Mouse (Mus musculus) liver, embryonic 11.5 days (tissue): ENCODE data around the gene Lrrc4b. TPM values are rescaled to one million over a fixed set of nuclear protein-coding genes. Genes with fewer than 3 reads are reported as not detected.

Experiments
- ATAC-seq: fragments of 200-750 bp; cut with Nextera tagmentation; replicated peaks from 2 replicates; pipeline ENCODE4 v1.8.0; 2017; ENCODE audit warnings: moderate number of reproducible peaks, mild to moderate bottlenecking, moderate TSS enrichment, moderate library complexity; ENCODE audit not compliant: low FRiP score
- DNase-seq: peaks from one replicate; pipeline ENCODE4 v3.0.0-alpha.2; 2017; ENCODE audit warnings: low spot score
- H3K27ac ChIP-seq: fragments of 300-500 bp; sonication (generic); 2 replicates; pipeline ENCODE4 v1.5.1; 2014; ENCODE audit warnings: mild to moderate bottlenecking, low read depth, low read length, control low read depth
- H3K27me3 ChIP-seq: fragments of 300-500 bp; sonication (generic); replicated peaks from 2 replicates; pipeline ENCODE4 v1.6.1; 2014; ENCODE audit warnings: low read length, mixed read lengths; ENCODE audit not compliant: control insufficient read depth, insufficient read depth
- H3K36me3 ChIP-seq: fragments of 300-500 bp; sonication (generic); 2 replicates; pipeline ENCODE4 v1.6.1; 2014; ENCODE audit warnings: mild to moderate bottlenecking, low read length, moderate library complexity, mixed read lengths; ENCODE audit not compliant: control insufficient read depth, insufficient read depth
- H3K4me1 ChIP-seq: fragments of 300-500 bp; sonication (generic); replicated peaks from 2 replicates; pipeline ENCODE4 v1.6.1; 2014; ENCODE audit warnings: low read length, mixed read lengths; ENCODE audit not compliant: control insufficient read depth, insufficient read depth
- H3K4me2 ChIP-seq: fragments of 300-500 bp; sonication (generic); 2 replicates; pipeline ENCODE4 v1.6.1; 2014; ENCODE audit warnings: mild to moderate bottlenecking, control low read depth, moderate library complexity
- H3K4me3 ChIP-seq: fragments of 300-500 bp; sonication (generic); 2 replicates; pipeline ENCODE4 v1.5.1; 2014; ENCODE audit warnings: low read depth, low read length, control low read depth
- H3K9ac ChIP-seq: fragments of 300-500 bp; sonication (generic); 2 replicates; pipeline ENCODE4 v1.6.1; 2014; ENCODE audit warnings: low read depth, low read length, control low read depth
- H3K9me3 ChIP-seq: fragments of 300-500 bp; sonication (generic); 2 replicates; pipeline ENCODE4 v1.6.1; 2016; ENCODE audit warnings: low read length, inconsistent platforms, mixed read lengths; ENCODE audit not compliant: control insufficient read depth
- WGBS: fragments of 180-500 bp; shearing (Covaris S2); extraction: QIAGEN DNeasy Blood & Tissue Kit; methylation state at CpG from one replicate; pipeline ENCODE4 v1.1.7; 2014; 5-methylcytosine and 5-hydroxymethylcytosine counted together
- polyA plus RNA-seq: library from polyadenylated mRNA; unstranded; fragments of >200 nt; fragmentation: Nextera tagmentation; extraction: Ambion mirVana; gene quantifications from 2 replicates; pipeline ENCODE4 v1.2.1, GENCODE M21; 2014

The Lrrc4b gene
- polyA plus RNA-seq, 1 experiment from 2014 or later = 0.52 TPM

DNA sequence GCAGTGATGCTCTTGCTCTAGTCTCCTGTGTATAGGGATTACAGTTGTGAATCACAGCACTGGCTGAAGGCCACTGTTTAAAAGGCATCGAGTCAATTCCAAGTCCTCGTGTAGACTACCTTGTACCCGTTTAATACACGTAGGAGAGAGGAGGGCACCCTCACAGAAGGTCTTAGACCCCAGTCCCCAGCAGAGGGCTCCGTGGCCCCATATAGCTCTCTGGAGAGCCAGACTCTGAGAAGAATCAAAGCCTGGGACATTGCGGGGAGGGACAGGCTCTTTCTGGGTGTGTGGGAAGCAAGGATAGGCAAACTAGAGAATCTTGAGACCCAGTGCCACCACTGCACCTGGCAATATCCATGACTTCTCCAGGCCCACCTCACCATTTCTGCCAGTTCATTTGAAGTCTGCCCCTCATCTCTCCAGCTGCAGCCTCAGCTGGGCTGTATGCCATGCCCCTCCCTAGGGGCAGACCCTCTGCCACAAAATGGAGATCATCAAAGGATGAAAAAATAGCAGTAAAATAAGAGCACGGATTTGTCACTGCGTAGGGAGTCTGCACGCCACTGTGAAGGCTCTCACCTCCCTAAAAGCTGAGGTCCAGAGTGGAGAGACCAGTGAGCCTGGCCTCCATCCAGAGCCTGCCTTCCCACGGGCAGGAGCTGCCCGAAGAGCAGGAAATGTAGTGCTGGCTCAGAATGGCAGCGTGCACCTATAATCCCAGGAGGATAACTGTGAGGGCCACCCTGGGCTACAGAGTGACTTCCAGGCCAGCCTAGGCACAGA lies 17.4 kb downstream of the Lrrc4b start:
- H3K27ac ChIP-seq = no peak overlapping the region

DNA sequence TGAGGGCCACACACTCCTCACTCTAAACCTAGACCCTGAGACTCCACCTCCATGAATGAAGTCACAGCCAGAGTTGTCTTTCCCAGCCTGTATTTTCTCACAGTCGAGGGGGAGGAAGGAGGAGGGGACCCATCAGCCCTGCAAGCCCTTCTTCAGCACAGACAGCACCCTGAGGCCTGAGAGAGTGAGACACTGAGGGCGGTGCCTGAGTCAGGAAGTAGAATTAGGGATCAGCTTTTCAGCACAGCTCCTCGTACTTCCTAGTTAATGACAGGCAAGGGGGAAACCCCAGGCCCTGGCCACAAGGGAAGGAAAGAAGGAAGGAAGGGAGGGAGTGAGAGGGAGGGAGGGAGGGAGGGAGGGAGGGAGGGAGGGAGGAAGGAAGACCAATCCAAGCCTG lies 24.4 kb downstream of the Lrrc4b start:
- ATAC-seq = no peak; the same call in 1 of the 2 replicates
- no peaks in the 10 kb centered on the region for H3K9me3 ChIP-seq
- H3K4me1 ChIP-seq = no peaks in the 10 kb centered on the region
- no peak overlapping the region for H3K27ac ChIP-seq
- H3K9ac ChIP-seq = no peak overlapping the region
- peaks cover 12% of the 10 kb centered on the region for H3K27me3 ChIP-seq
- H3K36me3 ChIP-seq = no peaks in the 10 kb centered on the region
- DNase-seq = no peak
- 7% methylated on average over 3 of the region's 3 CpGs for WGBS
- no peak overlapping the region for H3K4me3 ChIP-seq
- H3K4me2 ChIP-seq = no peak overlapping the region

More for the DNA sequence above, 17.4 kb downstream of the Lrrc4b start:
- no peak overlapping the region for H3K4me3 ChIP-seq
- H3K9ac ChIP-seq = no peak overlapping the region
- 44% methylated on average over 12 of the region's 12 CpGs for WGBS
- ATAC-seq (no peak), DNase-seq (no peak)
- H3K4me1 ChIP-seq = no peaks in the 10 kb centered on the region
- peaks cover 70% of the 10 kb centered on the region for H3K27me3 ChIP-seq
- no peak overlapping the region for H3K4me2 ChIP-seq
- H3K36me3 ChIP-seq = no peaks in the 10 kb centered on the region
- H3K9me3 ChIP-seq = no peaks in the 10 kb centered on the region

DNA sequence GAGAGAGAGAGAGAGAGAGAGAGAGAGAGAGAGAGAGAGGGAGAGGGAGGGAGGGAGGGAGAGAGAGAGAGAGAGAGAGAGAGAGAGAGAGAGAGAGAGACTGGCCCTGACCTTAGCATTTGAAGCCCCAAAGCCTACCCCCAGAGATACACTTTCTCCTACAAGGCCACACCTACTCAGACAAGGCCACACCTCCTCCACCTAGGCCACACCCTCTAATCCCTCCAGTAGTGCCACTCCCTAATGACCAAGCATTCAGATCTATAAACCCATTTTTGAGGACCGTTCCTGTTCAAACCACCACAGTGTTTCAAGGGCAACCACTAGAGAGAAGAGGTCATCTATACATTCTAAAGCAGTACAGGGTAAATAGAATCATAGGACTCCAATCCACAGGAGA lies 27.5 kb downstream of the Lrrc4b start:
- ATAC-seq (peak; percentile 56; the same call in 1 of the 2 replicates), DNase-seq (no peak)
- H3K36me3 ChIP-seq = no peaks in the 10 kb centered on the region
- no peak overlapping the region for H3K4me3 ChIP-seq
- H3K4me1 ChIP-seq = no peaks in the 10 kb centered on the region
- no peak overlapping the region for H3K4me2 ChIP-seq
- no peaks in the 10 kb centered on the region for H3K9me3 ChIP-seq
- H3K27me3 ChIP-seq = peaks cover 30% of the 10 kb centered on the region
- 80% methylated on average over 1 of the region's 1 CpGs for WGBS
- no peak overlapping the region for H3K9ac ChIP-seq
- no peak overlapping the region for H3K27ac ChIP-seq

DNA sequence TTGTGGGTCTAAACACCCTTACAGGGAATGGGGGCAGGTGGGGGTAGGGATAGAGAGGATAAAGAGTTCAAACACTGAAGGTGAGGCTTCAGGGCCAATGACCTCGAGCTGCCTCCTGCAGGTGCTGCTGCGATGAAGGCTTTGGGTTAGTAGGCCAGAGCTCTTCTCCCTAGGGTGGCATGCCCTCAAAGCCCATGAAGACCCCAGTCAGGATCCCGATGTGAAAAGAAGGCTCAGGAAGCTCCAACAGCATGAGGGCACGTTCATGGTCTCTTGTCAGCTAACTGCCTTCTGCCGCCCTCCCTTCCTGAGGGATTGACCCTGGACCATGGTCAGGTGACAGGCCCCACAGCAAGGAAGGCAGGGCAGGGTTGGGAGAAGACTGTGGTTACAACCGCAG lies 31.2 kb downstream of the Lrrc4b start:
- ATAC-seq = no peak
- Histone ChIP-seq H3K4me2 (no peak overlapping the region), H3K9ac (no peak overlapping the region), H3K36me3 (no peaks in the 10 kb centered on the region), H3K27me3 (peaks cover 63% of the 10 kb centered on the region), H3K9me3 (no peaks in the 10 kb centered on the region), H3K27ac (no peak overlapping the region), H3K4me1 (peaks cover 5% of the 10 kb centered on the region; the same call in 1 of the 2 replicates), H3K4me3 (no peak overlapping the region)
- WGBS = 62% methylated on average over 6 of the region's 6 CpGs
- no peak for DNase-seq

GRCm38 (mm10) chr7:44460767-44461502 lies 32.1 kb downstream of the Lrrc4b start:
- H3K27ac ChIP-seq = no peak overlapping the region
- peaks cover 63% of the 10 kb centered on the region for H3K27me3 ChIP-seq
- ATAC-seq (no peak), DNase-seq (peak; percentile 32)
- no peak overlapping the region for H3K4me2 ChIP-seq
- H3K9ac ChIP-seq = no peak overlapping the region
- H3K9me3 ChIP-seq = no peaks in the 10 kb centered on the region
- H3K36me3 ChIP-seq = no peaks in the 10 kb centered on the region
- H3K4me1 ChIP-seq = peaks cover 5% of the 10 kb centered on the region; the same call in 1 of the 2 replicates
- H3K4me3 ChIP-seq = no peak overlapping the region
- 63% methylated on average over 31 of the region's 31 CpGs for WGBS

DNA sequence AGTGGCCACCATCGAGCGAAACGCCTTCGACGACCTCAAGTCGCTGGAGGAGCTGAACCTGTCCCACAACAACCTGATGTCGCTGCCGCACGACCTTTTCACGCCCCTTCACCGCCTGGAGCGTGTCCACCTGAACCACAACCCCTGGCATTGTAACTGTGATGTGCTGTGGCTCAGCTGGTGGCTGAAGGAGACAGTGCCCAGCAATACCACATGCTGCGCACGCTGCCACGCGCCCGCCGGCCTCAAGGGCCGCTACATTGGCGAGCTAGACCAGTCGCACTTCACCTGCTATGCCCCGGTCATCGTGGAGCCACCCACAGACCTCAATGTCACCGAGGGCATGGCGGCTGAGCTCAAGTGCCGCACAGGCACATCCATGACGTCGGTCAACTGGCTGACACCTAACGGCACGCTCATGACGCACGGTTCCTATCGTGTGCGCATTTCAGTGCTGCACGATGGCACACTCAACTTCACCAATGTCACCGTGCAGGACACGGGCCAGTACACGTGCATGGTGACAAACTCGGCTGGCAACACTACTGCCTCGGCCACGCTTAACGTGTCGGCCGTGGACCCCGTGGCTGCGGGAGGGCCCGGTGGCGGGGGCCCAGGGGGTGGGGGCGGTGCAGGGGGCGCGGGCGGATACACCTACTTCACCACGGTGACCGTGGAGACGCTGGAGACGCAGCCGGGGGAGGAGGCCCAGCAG lies 32.8 kb downstream of the Lrrc4b start:
- no peak for ATAC-seq
- 44% methylated on average over 57 of the region's 57 CpGs for WGBS
- Histone ChIP-seq H3K4me3 (no peak overlapping the region), H3K9me3 (no peaks in the 10 kb centered on the region), H3K36me3 (no peaks in the 10 kb centered on the region), H3K27me3 (peaks cover 63% of the 10 kb centered on the region), H3K27ac (no peak overlapping the region), H3K4me1 (peaks cover 5% of the 10 kb centered on the region; the same call in 1 of the 2 replicates), H3K9ac (no peak overlapping the region), H3K4me2 (no peak overlapping the region)
- DNase-seq = peak; percentile 32

GRCm38 (mm10) chr7:44462218-44463055 lies 33.6 kb downstream of the Lrrc4b start:
- WGBS = 12% methylated on average over 77 of the region's 77 CpGs
- Histone ChIP-seq H3K4me2 (peak overlapping the region; percentile 13; the same call in 1 of the 2 replicates), H3K4me3 (peak overlapping the region; percentile 16; the same call in 1 of the 2 replicates), H3K9me3 (no peaks in the 10 kb centered on the region), H3K27ac (no peak overlapping the region), H3K36me3 (no peaks in the 10 kb centered on the region), H3K4me1 (peaks cover 8% of the 10 kb centered on the region), H3K27me3 (peaks cover 58% of the 10 kb centered on the region), H3K9ac (no peak overlapping the region)
- no peak for ATAC-seq
- peak; percentile 65 for DNase-seq

GRCm38 (mm10) chr7:44463056-44463425 lies 34.2 kb downstream of the Lrrc4b start:
- H3K9ac ChIP-seq = no peak overlapping the region
- H3K9me3 ChIP-seq = no peaks in the 10 kb centered on the region
- no peak overlapping the region for H3K4me2 ChIP-seq
- H3K36me3 ChIP-seq = no peaks in the 10 kb centered on the region
- H3K4me1 ChIP-seq = peaks cover 8% of the 10 kb centered on the region
- DNase-seq (no peak), ATAC-seq (no peak)
- no peak overlapping the region for H3K4me3 ChIP-seq
- H3K27me3 ChIP-seq = peaks cover 56% of the 10 kb centered on the region
- no peak overlapping the region for H3K27ac ChIP-seq
- WGBS = 21% methylated on average over 8 of the region's 8 CpGs
